Mouse (Mus musculus) C2C12 (cell line): ENCODE results near the gene Ccdc116.

Experiments
- CTCF ChIP-seq: IDR thresholded peaks from one replicate; pipeline ENCODE4 v1.5.1; 2011; ENCODE audit not compliant: control insufficient read depth, insufficient read depth, insufficient read length
- FOSL1 ChIP-seq: IDR thresholded peaks from one replicate; pipeline ENCODE4 v1.8.0; 2011; ENCODE audit warnings: mild to moderate bottlenecking, low read length; ENCODE audit not compliant: poor library complexity, insufficient read depth, severe bottlenecking
- MAX ChIP-seq: IDR thresholded peaks from one replicate; pipeline ENCODE4 v1.6.1; 2011; ENCODE audit warnings: mild to moderate bottlenecking, control low read depth
- MYOD1 ChIP-seq: IDR thresholded peaks from one replicate; pipeline ENCODE4 v1.6.1; 2011; ENCODE audit warnings: low read depth; ENCODE audit not compliant: control insufficient read depth, insufficient read length
- USF1 ChIP-seq: IDR thresholded peaks from one replicate; pipeline ENCODE4 v1.6.1; 2011; ENCODE audit warnings: low read depth, mild to moderate bottlenecking, control low read depth, moderate library complexity

DNA sequence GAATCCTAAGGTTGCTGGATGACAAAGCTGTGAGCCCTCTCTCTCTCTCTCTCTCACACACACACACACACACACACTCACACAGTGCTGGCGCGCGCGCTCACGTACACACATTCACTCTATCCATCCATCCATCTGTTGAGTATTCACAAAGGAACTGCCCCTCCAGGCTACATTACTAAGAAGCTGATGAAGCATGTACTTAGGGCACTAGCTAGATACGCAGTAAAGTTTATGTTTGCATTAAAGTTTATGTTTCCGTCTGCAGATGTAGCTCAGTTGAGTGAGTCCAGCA is 14.2 kb downstream of the Ccdc116 start:
- TF ChIP-seq CTCF (no peak), FOSL1 (no peak), MAX (no peak), MYOD1 (no peak), USF1 (no peak)
